Mouse (Mus musculus) lung, postnatal 0 days (tissue): ENCODE results near the gene Svep1.

Experiments used
- CTCF ChIP-seq: IDR thresholded peaks from 2 replicates; pipeline ENCODE4 v1.5.1; 2016; ENCODE audit warnings: antibody characterized with exemption, mild to moderate bottlenecking
- EP300 ChIP-seq: IDR thresholded peaks from 2 replicates; pipeline ENCODE4 v1.6.1; 2016; ENCODE audit warnings: antibody characterized with exemption, mild to moderate bottlenecking, control low read depth

DNA sequence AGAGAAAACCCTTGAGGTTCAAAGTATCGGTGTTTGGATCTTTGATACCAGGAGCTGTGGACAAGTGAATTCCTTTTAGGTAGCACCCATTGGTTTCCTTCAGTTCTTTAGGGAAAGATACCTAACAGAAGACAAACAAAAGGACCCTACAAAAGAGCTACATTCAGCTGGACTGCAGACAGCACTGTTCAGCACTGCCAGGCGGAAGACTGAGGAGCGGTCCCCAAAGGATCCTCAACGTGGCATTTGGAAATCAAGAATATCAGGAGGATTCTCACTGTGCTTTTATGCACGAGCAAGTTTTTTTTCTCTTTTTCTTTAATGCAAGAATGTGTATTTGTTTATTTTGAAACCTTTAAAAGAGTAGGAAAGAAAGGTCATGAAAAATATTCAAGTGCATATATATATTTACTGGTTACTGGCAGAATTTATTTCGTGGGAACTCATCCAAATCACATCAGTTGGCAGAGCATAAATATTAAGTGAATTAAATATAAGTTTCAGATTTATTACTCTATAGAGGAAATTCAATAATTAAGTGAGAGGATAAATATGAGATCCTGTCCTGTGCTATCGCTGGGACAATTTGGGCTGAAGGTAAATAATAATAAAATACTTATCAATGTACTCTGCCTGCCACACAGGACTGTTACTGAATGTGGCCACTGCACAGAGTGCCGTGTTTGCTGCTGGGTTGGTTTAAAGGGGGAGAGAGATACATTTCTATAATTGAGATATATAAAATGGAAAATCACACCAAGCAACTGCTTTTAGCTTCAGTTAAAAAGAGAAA lies 66.7 kb downstream of the Svep1 start:
- TF ChIP-seq CTCF = no peak
- TF ChIP-seq EP300 = no peak
